Mouse (Mus musculus) adrenal gland, adult 18-20 months (tissue): ENCODE results near the gene Alpl. TPM values are rescaled to one million over a fixed set of nuclear protein-coding genes. Genes with fewer than 3 reads are reported as not detected.

Source experiments
- DNase-seq, 2 experiments: peaks; one replicate each; pipeline ENCODE4 v3.0.0; 2021 to 2022; ENCODE audit warnings: low spot score in 2 of 2
- total RNA-seq, 2 experiments: library from RNA; stranded (reverse); gene quantifications; 1 replicate in 1 of 2; 2 replicates in 1 of 2; pipeline ENCODE4 v1.2.3; 2021

The Alpl gene
- total RNA-seq, 2 experiments from 2014 or later, result 6.8 to 99.4 TPM

- DNase-seq, result no peak
These were observed 103.9 kb downstream of the Alpl start for GRCm38 (mm10) chr4:137692107-137692902.

Other genes starting within 250 kb of the Alpl start
- under 1 TPM in 1 of 2 experiments, not detected in 1; 0.83 TPM for gene Ldlrad2, start 221.8 kb downstream of the Alpl start, total RNA-seq
- 100 to 1,000 TPM in 1 of 2 experiments, 10 to 100 TPM in 1; 92.3 to 111 TPM for gene Usp48, start 202.6 kb downstream of the Alpl start, total RNA-seq
- gene Rap1gap, start 131.7 kb downstream of the Alpl start, total RNA-seq, result 100 to 1,000 TPM in 1 of 2 experiments, 10 to 100 TPM in 1; 94.7 to 131 TPM
- 100 to 1,000 TPM; 210 to 273 TPM for gene Ece1, start 65.9 kb upstream of the Alpl start, total RNA-seq
- 100 to 1,000 TPM in 1 of 2 experiments, 10 to 100 TPM in 1; 67.3 to 131 TPM for gene Eif4g3, start 196.6 kb upstream of the Alpl start, total RNA-seq